Mouse (Mus musculus): ENCODE measurements at regions not wholly inside any gene's neighbourhood (a gene's known extent, or its start where the extent isn't known, plus 50 kb on each side); places are given as distances from the start of the nearest gene placed in this dataset.
A peak's percentile ranks its signal among the peaks of the same experiment; 100 is the strongest.

DNA sequence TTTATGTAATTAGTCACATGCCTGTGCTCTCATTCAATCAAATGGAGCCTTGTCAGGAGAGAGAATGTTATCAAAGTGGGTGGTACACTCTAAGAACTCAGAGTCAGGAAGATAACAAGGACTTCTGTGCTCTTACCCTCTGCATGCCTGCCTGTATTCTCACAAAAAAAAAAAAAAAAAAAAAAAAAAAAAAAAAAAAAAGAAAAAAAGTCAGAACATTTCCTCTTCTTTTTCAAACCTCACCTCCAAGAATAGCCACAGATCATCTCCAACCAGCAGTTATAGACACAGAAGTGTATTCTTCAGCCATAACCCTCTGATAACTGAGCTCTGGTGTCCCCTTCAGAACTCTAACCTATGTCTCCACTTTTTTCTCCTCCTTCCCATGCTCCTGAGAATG is 77.5 kb downstream of the Abo start:
- Histone ChIP-seq H3K27ac (no peak overlapping the region), H3K4me1 (no peaks in the 10 kb centered on the region)
- DNase-seq (ENCODE audit: low spot score) = no peak

DNA sequence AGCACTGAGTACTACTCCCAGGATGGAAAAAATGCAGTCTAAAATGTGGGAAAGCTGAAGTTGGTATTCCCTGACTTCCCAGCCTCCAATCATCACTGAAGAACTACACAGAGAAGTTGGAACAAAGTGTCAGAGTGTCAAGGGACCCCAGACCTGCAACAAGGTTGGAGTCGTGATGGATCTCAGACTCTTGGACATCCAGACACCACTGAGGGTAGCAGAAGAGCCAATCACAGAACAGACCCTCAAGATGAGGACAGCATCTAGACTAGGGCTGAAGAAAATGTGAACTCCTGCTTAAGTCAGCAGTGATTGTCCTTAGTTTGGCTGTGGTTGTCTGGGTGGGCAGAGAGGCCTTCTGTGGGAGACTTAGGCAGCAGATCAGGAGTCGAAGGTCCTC is 87.8 kb downstream of the Abo start:
- Histone ChIP-seq H3K4me1 (no peaks in the 10 kb centered on the region), H3K27ac (no peak overlapping the region), H3K36me3 (no peaks in the 10 kb centered on the region), H3K9me3 (no peaks in the 10 kb centered on the region), H3K27me3 (ENCODE audit: insufficient read depth, poor library complexity, severe bottlenecking) (no peaks in the 10 kb centered on the region), H3K4me3 (no peak overlapping the region)
- peak; percentile 53 for DNase-seq (ENCODE audit: low spot score)
- 76% methylated on average over 2 of the region's 2 CpGs for WGBS

More for the DNA sequence above, 77.5 kb downstream of the Abo start:
- no peaks in the 10 kb centered on the region for H3K36me3 ChIP-seq
- no peaks in the 10 kb centered on the region for H3K9me3 ChIP-seq
- no peak overlapping the region for H3K4me3 ChIP-seq
- H3K27me3 ChIP-seq (ENCODE audit: insufficient read depth, poor library complexity, severe bottlenecking) = no peaks in the 10 kb centered on the region

DNA sequence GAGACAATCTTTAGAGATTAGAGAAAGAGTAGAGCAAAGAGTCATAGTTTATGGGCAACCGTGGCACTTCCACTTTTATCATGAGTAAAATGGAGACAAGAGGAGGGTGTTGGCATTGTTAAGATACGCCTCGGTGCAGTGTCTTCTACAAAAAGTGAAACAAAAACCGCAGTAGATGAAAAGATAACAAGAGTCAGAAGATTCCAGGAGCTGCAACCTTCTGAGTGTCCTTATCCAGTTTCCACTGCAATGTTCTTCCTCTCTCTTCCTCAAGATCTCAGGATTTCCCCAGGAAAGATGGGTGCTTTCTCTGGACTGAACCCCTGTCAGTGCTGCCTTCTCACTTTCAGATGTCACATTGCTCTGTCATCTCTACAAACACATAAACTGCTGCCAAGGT is 82.3 kb upstream of the Lcn4 start:
- no peak for DNase-seq (ENCODE audit: low spot score)
- H3K4me1 ChIP-seq = no peaks in the 10 kb centered on the region
- WGBS = 75% methylated on average over 4 of the region's 4 CpGs
- H3K27ac ChIP-seq = no peak overlapping the region
- H3K4me3 ChIP-seq = no peak overlapping the region
- no peaks in the 10 kb centered on the region for H3K36me3 ChIP-seq
- no peaks in the 10 kb centered on the region for H3K9me3 ChIP-seq
- H3K27me3 ChIP-seq (ENCODE audit: insufficient read depth, poor library complexity, severe bottlenecking) = no peaks in the 10 kb centered on the region

DNA sequence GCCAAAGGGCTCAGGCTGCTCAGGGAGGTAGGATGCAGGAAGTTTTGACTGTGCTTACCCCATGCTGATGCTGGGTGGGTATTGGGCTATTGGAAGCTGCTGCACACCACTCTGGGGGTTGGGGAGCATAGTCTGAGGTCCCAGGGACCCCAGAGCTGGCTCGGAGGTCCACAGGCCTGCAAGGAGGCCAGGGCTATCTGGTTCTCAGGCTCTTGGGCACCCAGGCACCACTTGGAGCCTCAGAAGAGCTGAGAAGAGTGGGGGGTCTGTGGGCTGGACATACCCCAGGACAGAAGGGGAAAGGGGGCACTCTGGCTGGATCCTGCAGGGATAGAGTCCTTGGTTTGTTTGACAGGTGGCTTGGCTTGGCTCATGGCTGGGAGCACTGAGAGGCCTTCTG is 80.8 kb upstream of the Lcn4 start:
- WGBS = 92% methylated on average over 1 of the region's 1 CpGs
- H3K4me1 ChIP-seq = no peaks in the 10 kb centered on the region
- no peaks in the 10 kb centered on the region for H3K36me3 ChIP-seq

DNA sequence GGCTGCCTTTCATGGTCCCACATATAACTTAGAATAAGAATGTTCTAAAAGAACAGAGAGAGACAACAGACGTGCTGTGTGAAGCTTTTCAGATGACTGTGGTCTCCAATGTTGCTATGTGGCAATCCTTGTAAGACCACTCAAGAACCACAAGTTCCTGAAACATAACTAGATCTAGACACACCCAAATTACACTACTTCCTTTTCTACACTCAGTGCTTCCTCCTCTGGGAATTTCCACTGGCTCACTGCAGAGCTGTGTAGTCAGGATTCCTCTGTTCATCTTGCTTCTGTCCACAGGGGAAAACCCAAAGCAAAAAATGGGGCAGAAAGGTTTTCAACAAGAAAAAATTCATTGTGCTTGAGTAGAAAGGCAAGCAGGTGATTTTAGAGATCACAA is 73.3 kb upstream of the Lcn4 start:
- no peaks in the 10 kb centered on the region for H3K36me3 ChIP-seq
- H3K27me3 ChIP-seq (ENCODE audit: insufficient read depth, poor library complexity, severe bottlenecking) = no peaks in the 10 kb centered on the region
- 65% methylated on average over 1 of the region's 1 CpGs for WGBS
- no peak overlapping the region for H3K27ac ChIP-seq
- H3K4me1 ChIP-seq = no peaks in the 10 kb centered on the region
- no peak overlapping the region for H3K4me3 ChIP-seq
- no peak for DNase-seq (ENCODE audit: low spot score)
- H3K9me3 ChIP-seq = no peaks in the 10 kb centered on the region

More for the DNA sequence above, 80.8 kb upstream of the Lcn4 start:
- Histone ChIP-seq H3K4me3 (no peak overlapping the region), H3K9me3 (no peaks in the 10 kb centered on the region), H3K27ac (no peak overlapping the region), H3K27me3 (ENCODE audit: insufficient read depth, poor library complexity, severe bottlenecking) (no peaks in the 10 kb centered on the region)
- peak; percentile 65 for DNase-seq (ENCODE audit: low spot score)

DNA sequence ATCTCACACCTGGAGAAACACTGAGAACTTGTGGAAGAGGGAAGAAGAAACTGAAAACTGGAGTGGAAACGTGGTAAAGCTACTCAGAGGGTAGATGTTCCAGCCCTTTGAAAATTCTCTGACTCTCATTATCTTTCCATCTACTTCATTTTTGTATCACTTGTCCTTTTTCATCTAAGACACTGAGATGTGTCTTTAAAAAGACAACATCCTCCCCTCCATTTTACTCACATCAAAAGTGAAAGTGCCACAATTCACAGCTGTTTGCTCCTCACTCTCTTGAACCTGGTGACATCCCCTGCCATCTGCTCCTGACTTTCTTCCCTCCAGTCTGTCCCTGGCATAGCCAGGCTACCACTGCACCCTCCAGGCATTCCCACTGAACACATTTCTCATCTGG is 67.8 kb upstream of the Lcn4 start:
- 51% methylated on average over 1 of the region's 1 CpGs for WGBS
- no peak overlapping the region for H3K27ac ChIP-seq
- H3K36me3 ChIP-seq = no peaks in the 10 kb centered on the region

DNA sequence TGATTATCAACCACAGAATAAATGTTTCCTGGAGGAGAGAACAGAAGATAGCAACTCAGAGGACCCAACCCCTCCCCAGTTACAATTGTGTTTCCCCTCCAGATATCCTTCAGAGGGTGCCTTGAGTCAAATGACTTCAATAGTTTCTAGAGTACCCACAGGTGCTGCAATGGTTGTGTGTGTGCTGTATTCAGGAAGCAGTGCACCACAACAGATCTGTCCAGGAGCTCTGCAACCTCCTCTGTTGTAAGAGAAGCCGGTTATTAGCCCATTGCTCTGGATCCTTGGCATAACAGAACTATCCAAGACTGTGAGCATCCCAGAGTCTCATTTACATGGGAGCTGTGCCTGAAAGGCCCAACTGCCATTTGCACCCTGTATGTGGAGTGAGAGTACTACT is 66.6 kb upstream of the Lcn4 start:
- Histone ChIP-seq H3K27me3 (ENCODE audit: insufficient read depth, poor library complexity, severe bottlenecking) (no peaks in the 10 kb centered on the region), H3K9me3 (no peaks in the 10 kb centered on the region), H3K27ac (no peak overlapping the region), H3K4me3 (no peak overlapping the region), H3K36me3 (no peaks in the 10 kb centered on the region), H3K4me1 (no peaks in the 10 kb centered on the region)
- DNase-seq (ENCODE audit: low spot score) = no peak
- 69% methylated on average over 1 of the region's 1 CpGs for WGBS

More for the DNA sequence above, 67.8 kb upstream of the Lcn4 start:
- Histone ChIP-seq H3K9me3 (no peaks in the 10 kb centered on the region), H3K4me3 (no peak overlapping the region), H3K4me1 (no peaks in the 10 kb centered on the region), H3K27me3 (ENCODE audit: insufficient read depth, poor library complexity, severe bottlenecking) (no peaks in the 10 kb centered on the region)
- no peak for DNase-seq (ENCODE audit: low spot score)

Measured in heart, embryonic 10.5 days (tissue).